Mouse (Mus musculus) large intestine, adult 2 months (tissue): ENCODE data around the gene Fbxo8. TPM values are rescaled to one million over a fixed set of nuclear protein-coding genes. Genes with fewer than 3 reads are reported as not detected.

Experiments
- DNase-seq: peaks from one replicate; pipeline ENCODE4 v3.0.0-alpha.2; 2012; ENCODE audit warnings: low read depth, low spot score
- WGBS: fragments of 180-500 bp; shearing (Covaris S2); methylation state at CpG from one replicate; pipeline ENCODE4 v1.1.7; 2018; 5-methylcytosine and 5-hydroxymethylcytosine counted together
- polyA plus RNA-seq: library from polyadenylated mRNA; depleted of rRNA; stranded (reverse); fragments of >200 nt; gene quantifications from 2 replicates; pipeline ENCODE4 v1.2.3, GENCODE M21; 2012; rRNA removed

Gene Fbxo8
- 15.3 and 23.9 TPM in 2 replicates for polyA plus RNA-seq

DNA sequence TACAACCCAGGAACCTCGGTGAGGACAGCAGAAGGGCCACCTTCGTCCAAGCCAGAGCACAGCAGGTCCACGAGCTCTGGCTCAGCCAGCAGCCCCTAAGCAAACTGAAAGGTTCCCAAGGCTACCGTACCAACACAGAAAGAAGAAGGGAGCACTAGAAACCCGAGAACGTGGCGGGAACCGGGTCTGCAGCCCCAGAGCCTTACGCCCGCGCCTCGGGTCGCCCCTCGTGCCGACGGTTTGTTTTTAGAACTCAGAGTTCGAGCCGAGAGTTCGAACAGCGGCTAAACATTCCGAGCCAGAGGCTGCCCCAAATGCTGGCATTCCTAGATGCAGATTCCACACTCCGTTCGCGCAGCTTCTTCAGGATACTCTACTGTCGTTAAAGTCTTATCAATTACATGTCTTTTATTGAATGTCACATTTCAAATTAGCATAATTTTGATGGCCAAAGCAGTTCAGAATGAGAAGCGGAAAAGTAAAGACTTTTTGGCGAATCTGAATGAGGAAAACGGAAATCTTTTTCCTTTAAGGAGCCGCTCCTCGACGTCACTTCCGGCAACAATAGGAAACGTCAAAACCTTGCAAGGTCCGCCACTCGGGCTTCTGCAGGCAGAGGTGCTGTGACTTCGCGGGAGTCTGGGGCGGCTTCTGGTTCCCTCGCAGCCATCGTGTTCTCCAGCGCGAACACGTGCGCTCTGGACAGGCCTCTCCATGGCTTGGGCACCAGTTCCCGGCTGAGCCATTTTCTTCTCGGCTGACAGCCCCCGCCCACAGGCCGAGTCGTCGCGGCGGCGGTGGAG lies at the start of gene Fbxo8, which contains the start of gene Cep44:
Fbxo8 (plus strand) TSS at position 533 of the 803 bp plus-strand sequence.
Cep44 (minus strand) TSS at position 490 of the 803 bp plus-strand sequence.
- WGBS = under 1% methylated on average over 53 of the region's 53 CpGs
- DNase-seq = peak; percentile 70

DNA sequence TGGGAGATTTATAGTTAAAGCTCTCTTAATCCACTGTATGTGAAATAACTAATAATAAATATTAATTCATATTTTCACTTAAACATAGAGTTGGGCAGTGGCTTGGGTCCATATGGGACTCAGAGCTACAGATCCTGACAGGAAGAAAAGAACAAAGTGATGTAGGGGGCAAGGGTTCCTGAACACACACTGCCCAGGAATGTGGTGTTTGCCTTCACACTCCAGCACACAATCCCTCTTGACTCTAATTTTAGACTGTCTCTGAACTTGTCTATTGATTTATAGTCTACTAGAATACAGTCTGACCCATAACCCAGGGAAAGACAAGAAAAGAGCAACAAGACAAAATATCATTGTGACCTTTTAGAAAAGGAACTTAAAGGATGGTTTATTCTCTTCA lies 49.0 kb upstream of the Fbxo8 start:
- no peak for DNase-seq

DNA sequence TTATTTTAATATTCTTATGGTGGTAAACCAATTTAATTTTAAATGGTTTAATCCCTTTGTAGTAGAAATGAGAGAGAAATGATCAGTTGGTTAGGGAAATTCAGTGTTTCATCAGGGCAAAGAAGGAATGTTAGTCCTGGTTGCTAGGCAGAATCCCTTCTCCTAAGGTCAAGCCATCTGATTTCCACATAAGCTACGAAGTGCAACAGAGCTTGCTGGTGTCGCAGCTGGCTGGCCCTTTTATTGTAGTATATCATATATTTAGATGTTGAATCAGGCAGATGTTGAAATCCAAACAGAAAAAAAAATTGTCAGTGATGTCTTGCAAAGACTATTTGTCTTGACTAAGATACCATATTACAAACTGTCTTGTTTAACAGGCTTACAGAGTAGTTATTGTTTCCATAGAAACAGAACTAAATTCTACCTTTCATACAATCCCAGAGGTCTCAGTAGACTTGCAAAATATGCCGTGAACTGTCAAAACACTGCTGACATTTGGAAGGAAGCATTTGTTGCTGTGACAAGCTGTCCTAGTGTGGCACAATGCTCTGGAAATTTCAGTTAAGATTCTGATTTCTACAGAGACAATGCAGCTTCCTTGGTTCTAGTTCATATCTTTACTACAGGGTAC lies 42.5 kb upstream of the Fbxo8 start:
- 48% methylated on average over 3 of the region's 3 CpGs for WGBS
- no peak for DNase-seq

DNA sequence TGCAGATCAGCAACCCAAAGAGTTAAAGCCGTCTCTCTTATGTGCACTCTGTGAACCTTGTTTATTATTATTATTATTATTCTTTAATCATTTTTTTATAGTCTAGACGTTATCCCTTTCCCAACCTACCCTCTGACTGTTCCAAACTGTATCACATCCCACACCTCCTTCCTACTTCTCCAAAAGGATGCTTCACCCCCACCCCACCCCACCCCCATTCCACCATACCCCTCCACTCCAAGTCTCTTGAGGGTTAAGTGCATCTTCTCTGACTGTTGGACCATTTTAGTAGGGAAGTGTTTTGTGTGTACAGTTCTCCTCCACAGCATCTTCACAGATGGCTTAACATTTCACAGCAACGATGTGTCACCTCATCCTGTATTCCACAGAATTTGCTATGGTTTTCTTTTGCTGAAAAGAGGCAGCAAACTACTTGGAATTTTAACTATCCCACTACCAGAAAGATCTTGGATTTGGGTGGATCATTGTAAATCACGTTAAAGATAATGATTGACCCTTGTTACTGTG lies 41.9 kb upstream of the Fbxo8 start:
- DNase-seq = no peak
- 68% methylated on average over 4 of the region's 4 CpGs for WGBS

DNA sequence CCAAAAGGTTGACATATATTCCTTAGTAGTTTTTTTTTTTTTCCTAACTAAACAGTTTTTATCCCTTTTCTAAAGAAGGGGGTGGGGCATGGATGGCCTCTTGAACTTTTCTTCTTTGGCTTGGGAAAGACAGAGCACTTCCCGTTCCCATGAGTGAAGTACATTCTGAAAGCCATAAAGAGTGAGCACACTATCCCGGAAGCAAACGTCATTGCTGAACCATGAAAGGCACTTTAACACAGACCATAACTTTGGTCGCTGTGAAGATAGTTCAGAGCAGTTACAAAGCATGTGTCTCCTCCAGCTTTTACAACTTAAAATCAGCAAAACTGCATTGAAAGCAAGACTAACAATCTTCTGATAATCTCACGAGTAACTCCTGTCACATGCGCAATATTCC lies 32.0 kb upstream of the Fbxo8 start:
- WGBS = 33% methylated on average over 6 of the region's 6 CpGs
- DNase-seq = no peak

DNA sequence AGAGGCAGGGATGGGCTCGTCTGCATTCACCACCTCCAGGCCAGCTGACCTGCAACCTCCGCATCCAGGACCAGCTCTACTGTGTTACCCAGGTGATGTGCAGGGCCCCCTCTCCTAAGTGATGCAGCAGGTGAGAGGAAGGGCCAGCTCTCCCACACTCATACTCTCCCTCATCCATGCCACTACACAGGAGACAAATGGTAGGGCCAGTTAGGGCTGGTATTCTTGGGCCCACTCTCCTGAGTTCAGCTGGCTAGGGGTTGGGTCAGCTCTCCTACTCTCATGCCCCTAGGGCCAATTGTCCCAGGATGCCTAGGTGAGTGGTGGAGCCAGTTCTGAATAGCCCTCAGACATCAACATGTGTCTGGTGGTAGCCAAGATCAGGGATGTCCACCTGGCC lies 30.6 kb upstream of the Fbxo8 start:
- WGBS = 82% methylated on average over 2 of the region's 2 CpGs
- no peak for DNase-seq

DNA sequence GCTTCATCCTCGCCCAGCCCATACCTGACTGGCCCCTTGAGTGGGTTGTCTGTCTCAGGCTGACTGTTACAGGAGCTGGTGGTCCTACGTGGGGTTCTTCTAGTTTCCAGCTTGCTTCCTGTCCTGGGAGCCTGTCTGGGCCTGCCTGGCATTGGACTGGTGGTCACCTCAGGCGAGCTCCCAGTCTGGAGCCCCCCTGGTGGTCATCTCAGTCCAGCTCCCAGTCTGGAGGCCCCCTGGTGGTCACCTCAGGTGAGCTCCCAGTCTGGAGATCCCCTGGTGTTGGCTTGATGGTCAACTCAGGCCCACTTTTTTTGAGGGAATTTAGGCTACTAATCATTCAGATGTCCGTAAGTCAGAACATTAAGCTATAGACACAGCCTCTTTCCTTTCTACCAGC lies 29.8 kb upstream of the Fbxo8 start:
- DNase-seq = no peak
- WGBS = 79% methylated on average over 4 of the region's 4 CpGs

DNA sequence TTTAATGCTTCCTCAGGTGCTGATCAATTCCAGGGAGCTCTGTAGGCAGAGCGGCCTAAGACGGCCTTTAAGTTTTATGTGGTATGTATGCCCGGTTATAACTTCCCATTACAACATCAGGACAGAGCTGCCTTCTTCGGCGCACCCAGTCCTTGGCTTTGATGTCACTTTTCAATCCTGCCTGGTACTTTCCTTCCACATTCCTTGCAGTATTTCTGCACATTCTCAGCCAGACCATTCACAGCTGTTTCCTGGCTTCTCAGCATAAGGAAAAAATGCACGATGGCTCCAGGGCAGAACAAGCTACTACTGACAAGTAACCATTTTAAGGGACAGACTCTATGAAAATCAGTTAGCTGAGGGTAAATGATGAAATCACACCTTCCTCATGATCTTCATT lies 22.0 kb upstream of the Fbxo8 start:
- no peak for DNase-seq
- WGBS = 76% methylated on average over 6 of the region's 6 CpGs

DNA sequence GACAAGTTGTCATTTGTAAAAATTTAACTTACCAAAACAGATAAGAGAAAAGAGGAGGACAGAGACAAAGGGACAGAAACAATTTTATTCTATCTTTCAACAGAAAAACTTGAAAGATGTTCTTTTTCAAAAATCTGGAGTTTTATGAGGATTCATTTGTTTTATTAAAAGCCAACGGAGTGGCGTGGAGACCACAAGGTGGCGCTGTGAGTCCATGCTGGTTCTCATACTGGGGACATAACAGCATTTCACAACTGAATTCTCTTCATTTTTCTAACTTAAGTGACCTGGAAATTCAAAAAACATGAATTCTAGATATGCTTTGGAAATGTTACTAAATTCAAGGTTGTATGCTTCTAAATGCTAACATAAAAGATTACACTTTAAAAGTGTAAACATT lies 20.5 kb upstream of the Fbxo8 start:
- peak; percentile 32 for DNase-seq
- 4% methylated on average over 3 of the region's 3 CpGs for WGBS

DNA sequence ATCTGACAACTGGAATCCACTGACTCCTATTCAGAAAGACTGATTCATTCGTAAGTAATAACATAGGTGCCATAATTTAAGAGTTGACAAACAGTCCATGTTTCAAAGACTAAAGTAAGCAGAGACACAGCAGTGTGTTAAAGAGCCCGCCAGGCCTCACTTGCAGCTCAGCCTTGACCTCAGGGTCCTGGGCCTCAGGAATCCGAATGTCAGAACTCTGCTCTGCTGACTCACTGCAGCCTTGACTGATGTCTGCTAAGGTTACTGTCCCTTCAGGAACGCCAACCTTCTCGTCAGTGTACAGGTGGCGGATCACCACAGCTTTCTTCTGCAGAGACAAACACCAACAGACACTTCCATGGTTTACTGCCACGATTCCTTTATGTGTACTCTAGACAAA lies 10.2 kb upstream of the Fbxo8 start:
- 84% methylated on average over 7 of the region's 7 CpGs for WGBS
- DNase-seq = no peak

DNA sequence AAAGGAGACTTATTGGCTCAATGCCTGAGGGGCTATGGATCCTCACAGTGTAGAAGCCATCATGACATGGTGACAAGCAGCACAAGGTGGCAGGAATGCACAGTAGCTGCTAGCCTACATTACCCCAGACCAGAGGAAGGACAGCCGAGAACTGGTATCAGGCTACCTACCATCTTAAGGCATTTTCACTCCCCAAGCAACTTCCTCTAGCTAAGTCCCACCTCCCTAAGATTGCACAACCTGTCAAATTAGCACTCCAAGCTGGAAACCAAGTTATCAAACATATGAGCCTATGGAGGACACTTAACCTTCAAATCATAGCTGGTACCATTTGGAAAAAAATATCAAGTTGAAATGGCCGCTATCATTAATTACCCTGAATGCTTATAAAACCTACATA lies 3.0 kb upstream of the Fbxo8 start:
- WGBS = 93% methylated on average over 2 of the region's 2 CpGs
- DNase-seq = no peak

DNA sequence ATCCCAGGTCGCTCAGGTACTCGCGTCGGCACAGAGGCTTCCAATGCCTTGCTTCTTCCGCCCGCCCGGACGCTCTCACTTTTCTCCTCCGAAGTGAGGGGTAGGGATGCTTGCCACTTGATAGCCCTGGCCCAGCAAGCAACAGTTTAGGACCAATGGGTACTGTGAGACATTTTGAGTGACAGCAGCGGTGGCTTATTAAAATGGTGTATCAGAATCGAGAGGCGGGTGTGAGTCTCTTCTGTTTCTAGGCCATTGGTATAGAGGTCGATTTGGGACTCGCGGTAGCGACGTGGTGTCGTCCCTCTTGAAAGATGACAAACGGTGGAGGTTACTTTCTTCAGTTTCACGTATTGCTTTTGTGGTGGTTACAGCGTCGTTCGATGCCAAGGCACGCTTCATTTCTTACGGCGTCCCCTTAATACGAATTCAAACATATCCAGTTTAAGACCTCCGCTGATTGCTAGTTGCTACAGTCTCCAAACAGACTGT lies 517 bp downstream of the Fbxo8 start:
- peak; percentile 90 for DNase-seq
- under 1% methylated on average over 28 of the region's 28 CpGs for WGBS

DNA sequence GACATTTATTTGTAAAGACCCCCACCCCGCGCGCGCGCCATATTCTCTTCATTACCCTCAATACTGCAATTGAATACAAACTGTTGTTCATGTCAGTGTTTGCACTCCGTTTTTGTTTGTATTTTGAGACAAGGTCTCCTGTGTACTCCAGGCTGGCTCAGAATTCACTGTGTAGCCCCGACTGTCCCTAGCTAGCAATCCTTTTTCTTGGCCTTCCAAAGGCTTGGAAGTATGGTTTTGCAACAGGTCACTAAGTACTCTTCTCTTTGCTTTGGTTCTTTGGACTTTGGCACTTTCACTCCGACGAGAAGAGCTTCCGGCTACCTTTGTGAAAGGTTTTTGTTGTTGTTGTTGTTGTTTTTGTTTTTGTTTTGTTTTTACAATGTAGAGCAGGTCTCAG lies 1.2 kb downstream of the Fbxo8 start:
- 8% methylated on average over 10 of the region's 10 CpGs for WGBS
- DNase-seq = peak; percentile 1

DNA sequence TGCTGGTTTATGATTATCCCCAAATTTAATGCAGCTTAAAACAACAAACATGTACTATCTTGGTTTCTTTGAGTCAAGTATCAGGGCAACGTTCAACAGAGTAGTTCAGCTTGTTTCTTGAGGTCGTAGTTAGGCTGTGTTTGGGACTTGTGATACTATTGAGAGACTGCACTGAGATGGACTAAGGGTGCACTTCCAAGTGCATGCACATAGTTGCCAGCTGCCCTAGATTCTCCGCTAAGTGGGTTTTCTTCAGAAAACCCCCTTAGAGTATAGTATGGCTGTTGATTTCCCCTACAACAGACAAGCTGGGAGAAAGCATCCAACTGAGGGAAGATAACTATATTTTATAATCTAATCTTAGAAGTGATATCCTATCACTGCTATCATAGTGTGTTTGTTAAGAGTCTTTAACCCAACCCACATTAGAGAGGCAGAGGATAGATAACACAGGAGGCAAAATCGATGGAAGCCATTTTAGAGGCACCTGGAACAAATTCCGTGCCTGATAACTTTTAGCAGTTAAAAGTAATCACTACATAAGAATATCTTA lies 1.7 kb downstream of the Fbxo8 start:
- no peak for DNase-seq
- 61% methylated on average over 5 of the region's 5 CpGs for whole genome bisulfite sequencing

DNA sequence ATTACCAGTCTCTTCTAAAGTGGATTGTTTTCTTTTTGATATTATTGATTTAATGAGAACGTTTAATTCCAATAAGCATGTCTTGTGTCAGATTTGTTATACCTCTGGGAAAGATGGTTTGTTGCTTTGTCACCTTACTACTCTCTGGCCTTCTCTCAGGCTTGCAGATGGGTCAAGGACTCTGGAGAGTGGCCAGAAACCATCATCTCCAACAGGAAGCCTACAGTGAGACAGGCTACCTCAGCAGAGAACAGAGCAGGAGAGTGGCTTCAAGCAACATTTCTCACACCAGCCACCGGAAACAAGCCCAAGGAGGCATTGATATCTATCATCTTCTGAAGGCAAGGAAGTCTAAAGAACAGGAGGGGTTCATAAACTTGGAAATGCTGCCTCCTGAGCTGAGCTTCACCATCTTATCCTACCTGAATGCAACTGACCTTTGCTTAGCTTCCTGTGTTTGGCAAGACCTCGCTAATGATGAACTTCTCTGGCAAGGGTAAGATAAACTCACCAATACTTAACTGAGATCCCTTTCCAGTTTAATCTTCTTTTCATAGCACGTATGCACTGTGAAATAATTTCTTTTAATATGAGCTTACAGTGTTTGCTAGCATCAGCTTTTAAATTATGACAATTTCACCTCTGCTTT lies 13.6 kb downstream of the Fbxo8 start:
- WGBS = 63% methylated on average over 4 of the region's 4 CpGs
- DNase-seq = no peak

DNA sequence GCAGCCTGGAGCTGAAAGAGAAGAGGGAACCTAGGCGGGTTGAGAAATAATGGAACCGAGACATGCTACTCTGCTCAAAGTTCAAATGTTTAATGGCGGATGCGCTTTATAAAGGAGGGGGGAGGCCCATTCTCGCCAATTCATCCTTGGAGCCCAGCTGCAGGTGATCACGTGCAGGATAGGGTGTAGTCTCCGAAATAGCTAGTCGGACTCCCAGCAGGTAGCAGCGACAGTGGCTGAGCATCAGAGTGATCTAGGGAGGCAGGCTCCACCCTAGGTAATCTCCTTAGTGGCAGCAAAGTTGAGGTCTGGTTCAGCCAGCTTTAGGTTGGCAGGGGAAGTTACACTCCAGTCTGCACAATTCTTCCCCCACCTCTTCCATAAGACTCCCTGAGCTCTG lies 16.0 kb downstream of the Fbxo8 start:
- 95% methylated on average over 9 of the region's 9 CpGs for WGBS
- no peak for DNase-seq

DNA sequence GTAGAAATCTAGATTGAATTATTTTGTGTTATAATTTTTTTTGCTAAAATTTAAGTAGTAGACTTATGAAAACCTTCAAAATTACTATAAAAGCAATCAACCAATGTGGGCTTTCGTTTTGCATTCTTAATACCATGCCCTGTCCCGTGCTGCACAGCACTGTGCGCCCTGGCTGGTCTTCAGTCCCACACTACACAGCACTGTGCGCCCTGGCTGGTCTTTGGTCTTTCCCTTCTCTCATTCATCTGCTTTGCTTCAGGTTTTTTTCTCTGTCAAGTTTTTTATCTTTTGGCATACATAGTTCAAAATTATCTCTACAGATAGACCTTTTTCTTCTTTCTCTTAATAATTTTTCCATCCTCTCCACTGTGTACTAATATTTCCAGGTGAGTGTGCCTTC lies 30.0 kb downstream of the Fbxo8 start:
- DNase-seq = no peak
- 92% methylated on average over 4 of the region's 4 CpGs for WGBS

DNA sequence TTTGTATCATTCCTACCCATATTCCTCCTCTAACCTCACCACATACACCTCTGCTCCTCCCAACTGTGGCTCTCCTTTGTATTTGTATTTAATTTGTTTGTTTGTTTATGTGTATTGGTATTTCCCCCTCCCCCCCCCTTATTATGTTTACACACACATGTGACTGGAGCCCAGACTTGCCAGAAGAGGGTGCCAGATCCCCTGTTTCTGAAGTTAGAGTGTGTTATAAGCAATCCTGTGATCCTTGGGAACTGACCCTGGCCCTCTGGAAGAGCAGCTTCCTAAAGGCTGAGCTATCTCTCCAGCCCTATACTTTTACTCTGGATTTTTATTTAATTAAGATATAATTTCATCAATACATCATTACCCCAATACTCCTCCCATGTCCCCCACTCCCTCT lies 32.0 kb downstream of the Fbxo8 start:
- no peak for DNase-seq

DNA sequence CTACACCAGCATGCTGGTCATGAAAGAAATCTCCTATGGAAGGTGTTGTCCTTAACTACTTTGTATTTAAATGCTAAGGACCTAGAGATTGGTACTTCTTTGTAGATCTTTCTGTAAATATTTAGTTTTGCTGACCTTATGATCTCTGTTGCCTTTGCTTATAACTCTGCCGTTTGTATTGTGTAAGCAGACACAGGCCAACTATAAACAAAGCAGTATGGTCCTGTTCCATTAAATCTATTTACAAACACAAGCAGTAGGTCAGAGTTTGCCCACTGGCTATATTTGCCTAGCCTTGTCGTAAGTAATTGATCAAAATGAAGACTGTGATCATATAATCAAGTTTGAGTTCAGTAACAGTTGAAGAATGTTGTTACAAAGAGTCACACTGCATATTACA lies 38.1 kb downstream of the Fbxo8 start:
- no peak for DNase-seq

DNA sequence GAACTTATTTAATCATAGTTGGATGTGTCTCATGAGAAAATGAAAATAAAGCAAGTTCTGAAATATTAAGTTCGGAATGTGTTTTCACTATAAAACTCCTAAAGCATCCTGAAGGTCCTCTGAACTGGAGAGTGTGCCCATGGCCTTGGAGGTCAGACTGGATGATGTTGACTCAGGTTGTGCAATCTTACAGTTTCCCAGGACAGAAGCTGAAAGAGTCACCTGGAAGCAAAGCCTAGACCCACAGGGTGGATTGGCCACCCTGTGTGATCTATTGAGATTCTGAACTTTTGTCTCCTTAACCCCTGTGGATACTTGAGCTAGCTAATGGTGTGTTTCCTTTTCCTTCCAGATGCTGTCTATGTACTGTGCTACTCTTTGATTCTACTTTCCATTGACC lies 40.2 kb downstream of the Fbxo8 start:
- DNase-seq = no peak
- WGBS = 78% methylated on average over 1 of the region's 1 CpGs

More for the DNA sequence above, 38.1 kb downstream of the Fbxo8 start:
- 36% methylated on average over 2 of the region's 2 CpGs for WGBS
